Mouse (Mus musculus) hindbrain, embryonic 10.5 days (tissue): Measurements from ENCODE around the gene Gm21244. TPM values are rescaled to one million over a fixed set of nuclear protein-coding genes. Genes with fewer than 3 reads are reported as not detected.
"Not testable (repeated sequence)": the region's sequence is repeated elsewhere in the genome, so short reads cannot be mapped to it uniquely, and the experiment has no call there.

ENCODE experiments used
- DNase-seq: peaks from one replicate; pipeline ENCODE4 v3.0.0-alpha.2; 2017; ENCODE audit warnings: low spot score
- H3K27ac ChIP-seq: fragments of 300-500 bp; sonication (generic); 2 replicates; pipeline ENCODE4 v1.5.1; 2016; ENCODE audit warnings: mild to moderate bottlenecking, moderate library complexity
- H3K27me3 ChIP-seq: fragments of 300-500 bp; sonication (generic); 2 replicates; pipeline ENCODE4 v1.6.1; 2016; ENCODE audit warnings: mild to moderate bottlenecking; ENCODE audit not compliant: poor library complexity, insufficient read depth, severe bottlenecking
- H3K36me3 ChIP-seq: fragments of 300-500 bp; sonication (generic); 2 replicates; pipeline ENCODE4 v1.6.1; 2016; ENCODE audit warnings: mild to moderate bottlenecking, moderate library complexity
- H3K4me1 ChIP-seq: fragments of 300-500 bp; sonication (generic); replicated peaks from 2 replicates; pipeline ENCODE4 v1.6.1; 2016; ENCODE audit warnings: mild to moderate bottlenecking
- H3K4me3 ChIP-seq: fragments of 300-500 bp; sonication (generic); 2 replicates; pipeline ENCODE4 v1.5.1; 2016; ENCODE audit warnings: mild to moderate bottlenecking, moderate library complexity
- H3K9me3 ChIP-seq: fragments of 300-500 bp; sonication (generic); 2 replicates; pipeline ENCODE4 v1.6.1; 2016; ENCODE audit warnings: mild to moderate bottlenecking, moderate library complexity
- WGBS: fragments of 180-500 bp; shearing (Covaris S2); methylation state at CpG from one replicate; pipeline ENCODE4 v1.1.7; 2016; 5-methylcytosine and 5-hydroxymethylcytosine counted together
- polyA plus RNA-seq: library from polyadenylated mRNA; unstranded; fragments of >200 nt; fragmentation: Nextera tagmentation; extraction: Ambion mirVana; gene quantifications from 2 replicates; pipeline ENCODE4 v1.2.1, GENCODE M21; 2016

Gm21244 gene
- polyA plus RNA-seq = not detected in 2 replicates

DNA sequence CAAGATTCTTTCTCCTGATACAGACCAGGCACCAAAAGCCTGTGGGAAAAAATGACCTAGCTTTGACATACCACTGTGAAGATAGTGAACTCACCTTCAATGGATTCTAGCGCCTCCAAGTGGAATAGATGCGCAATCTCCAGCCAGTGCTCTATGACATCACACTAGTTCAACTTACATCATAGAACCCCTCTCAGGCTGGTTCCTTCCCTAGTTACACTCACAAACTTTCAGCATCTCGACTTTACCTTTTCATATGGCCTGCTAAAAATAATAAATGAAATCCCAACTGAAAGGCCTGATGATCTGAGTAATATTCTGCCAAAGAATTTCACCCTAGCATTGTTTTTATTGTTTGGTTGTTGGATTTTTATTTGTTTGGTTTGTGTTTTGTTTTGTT is at the start of gene Gm21244:
Gene Gm21244, minus strand, starts transcription at position 101 of the 400 bp plus-strand sequence.
- not testable (repeated sequence) for DNase-seq, H3K27me3 ChIP-seq, H3K4me1 ChIP-seq, H3K4me3 ChIP-seq, H3K27ac ChIP-seq, H3K36me3 ChIP-seq, H3K9me3 ChIP-seq
- no CpG with 5 or more reads among the region's 3 CpGs for WGBS

Other genes starting within 250 kb of the Gm21244 start
- gene Gm28998, start 84.5 kb upstream of the Gm21244 start, polyA plus RNA-seq = not detected in 2 replicates
- gene Gm21788, start 235.7 kb upstream of the Gm21244 start, polyA plus RNA-seq = not detected in 2 replicates